Mouse (Mus musculus): ENCODE data around the gene Eef1akmt2.

Eef1akmt2 gene

DNA sequence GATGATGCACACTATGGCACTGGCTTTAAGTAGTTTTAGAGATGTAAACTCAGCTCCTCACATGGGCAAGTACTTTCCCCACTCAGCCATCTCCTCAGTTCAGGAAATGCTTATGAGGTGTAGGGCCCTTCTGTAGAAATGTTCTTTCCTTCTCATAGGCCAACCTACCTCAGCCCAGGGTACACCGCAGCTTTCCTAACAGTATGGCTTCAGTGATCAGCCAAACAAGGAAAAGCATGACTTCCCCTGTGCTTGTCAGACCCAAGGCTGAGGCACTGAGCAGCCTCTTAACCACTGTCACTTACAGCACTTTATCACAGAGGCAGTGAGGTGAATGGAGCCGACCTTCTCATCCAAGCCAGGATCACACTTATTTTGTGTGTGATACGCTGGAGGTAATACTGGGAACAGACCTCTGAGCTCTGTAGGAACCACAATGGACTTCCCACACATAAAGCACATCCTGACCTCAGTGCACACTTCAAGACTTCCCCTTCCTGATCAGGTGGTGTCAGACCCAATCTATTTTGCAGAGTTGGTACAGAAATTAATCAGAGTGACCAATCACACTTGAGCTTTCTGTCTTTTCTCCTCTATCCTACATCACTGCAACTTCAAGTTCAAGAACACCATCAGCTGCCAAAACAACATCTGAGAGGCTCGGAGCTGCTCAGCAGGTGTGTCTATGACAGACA lies 64.8 kb downstream of the Eef1akmt2 start:
- DNase-seq (ENCODE audit: low spot score in 2 of 2), result no peak

DNA sequence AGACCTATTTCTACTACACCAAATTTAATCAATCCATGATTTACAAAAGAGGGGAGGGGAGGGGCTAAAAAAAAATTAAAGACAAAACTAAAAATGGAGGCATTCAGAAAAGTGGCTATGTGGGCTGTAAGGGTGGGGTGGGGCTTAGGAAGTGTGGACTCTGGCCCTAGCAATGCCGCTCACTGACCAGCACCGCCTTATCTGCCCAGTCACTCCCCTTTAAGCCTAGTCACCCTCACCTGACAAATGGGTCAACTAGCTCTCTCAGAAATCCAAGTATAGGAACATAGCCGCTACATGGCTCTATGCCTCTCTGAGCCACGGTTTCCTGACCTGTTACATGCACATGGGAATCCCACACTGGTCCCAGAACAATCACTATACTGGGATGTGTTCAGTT lies 65.5 kb downstream of the Eef1akmt2 start:
- DNase-seq (ENCODE audit: low spot score in 2 of 2), result no peak

DNA sequence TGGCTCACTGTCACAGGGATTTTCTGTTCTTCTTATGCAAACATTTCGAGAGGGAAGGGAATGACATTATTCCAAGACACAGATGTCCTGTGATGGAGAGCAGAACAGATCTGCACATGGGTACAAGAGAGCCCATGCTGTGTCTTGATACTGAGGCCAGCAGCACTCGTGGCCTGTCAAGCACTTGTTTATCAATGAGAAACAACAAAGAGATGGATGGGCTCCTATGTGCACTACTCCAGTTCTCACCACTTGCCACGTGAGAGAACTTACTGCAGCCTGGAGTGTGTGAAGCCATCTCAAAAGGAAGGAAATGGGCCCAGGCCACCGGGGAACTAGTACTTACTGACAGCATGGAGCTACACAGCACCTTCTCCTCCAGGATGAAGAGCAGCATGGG lies 66.0 kb downstream of the Eef1akmt2 start:
- DNase-seq (ENCODE audit: low spot score in 2 of 2), result no peak

DNA sequence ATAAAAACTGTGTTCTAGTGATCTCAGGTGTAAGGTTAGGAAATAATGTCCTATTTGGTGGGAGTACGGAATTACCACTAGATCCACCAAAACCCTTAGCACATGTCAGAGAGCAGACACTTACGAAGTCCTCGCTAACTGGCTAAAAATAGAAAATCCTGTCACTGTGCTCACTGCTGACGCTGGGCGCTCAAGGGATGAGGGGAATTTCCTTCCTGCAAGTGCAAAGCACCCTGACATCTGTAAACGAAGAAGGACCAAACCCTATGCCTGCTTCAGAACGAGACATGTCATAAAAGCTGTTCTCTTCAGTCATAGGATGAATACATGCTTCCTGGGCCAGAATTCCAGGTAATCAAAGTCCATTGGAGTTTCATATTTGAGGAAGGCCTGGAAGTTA lies 66.5 kb downstream of the Eef1akmt2 start:
- no peak for DNase-seq (ENCODE audit: low spot score in 2 of 2)

DNA sequence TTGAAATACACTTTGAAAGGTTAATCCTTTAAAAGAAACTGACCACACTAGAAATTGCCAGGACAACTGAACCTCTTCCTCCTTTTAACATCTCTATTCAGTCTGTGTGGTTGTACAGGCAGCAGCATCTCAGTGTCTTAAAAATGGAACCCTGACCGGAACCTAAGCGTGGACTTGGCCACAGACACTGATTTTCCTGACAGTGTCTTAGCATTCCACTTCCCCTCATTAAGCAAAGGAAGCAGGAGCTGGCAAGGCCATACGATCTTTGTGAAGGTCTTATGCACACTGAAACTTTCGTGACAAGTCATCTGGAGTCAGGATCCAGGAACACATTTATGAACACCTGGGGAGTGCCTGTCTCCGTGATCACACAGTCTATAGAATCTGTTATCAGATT lies 68.4 kb downstream of the Eef1akmt2 start:
- DNase-seq (ENCODE audit: low spot score in 2 of 2), result no peak

DNA sequence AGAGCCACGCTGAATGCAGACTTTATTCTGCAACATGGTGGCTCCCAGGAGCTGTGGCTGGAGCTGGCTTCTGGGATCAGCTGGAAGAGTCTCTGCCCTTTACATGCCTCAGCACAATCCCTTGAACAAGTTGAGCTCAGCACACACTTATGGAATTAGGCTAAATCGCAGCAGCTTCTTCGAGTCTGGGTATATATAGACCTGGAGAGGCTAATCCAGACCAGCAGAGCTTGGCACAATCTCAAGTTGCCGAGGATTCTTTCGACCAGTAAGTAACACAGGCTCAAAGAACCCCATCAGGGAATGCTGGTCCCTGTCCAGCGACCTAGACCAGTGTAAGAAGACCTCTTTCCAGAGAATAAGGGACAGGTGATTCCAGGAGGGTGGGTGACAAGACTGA lies 70.6 kb downstream of the Eef1akmt2 start:
- DNase-seq (ENCODE audit: low spot score in 2 of 2), result no peak

DNA sequence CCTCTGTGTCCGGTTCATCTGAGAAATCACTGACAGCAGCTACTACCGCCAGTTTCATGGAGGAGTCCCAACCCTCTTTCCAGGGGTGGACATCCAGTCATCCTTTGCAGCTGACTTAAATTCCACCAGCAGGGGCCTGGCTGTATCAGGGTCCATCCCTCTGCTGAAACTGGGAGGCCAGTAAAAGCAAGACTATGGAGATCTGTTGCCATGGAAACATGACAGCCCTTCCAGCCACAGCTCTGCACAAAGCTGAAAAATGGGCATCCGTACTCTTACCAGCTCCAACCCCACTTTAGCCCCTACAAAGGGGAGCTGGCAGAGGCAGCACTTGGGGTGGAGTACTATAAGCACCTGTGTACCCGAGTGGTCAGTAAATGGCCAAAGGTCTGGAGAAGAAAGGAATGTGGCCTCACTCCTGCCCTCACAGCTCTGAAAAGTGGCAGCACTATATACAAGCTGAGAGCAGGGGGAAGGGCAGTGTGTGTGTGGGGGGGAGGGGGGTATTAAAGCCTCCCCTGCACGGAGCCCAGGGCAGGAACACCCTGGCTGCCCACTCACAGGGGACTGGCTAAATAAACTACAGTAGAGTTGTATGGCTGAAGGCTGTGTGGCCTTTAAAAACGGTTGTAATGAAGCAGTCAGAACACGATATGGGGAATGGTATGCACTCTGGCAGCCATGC lies 71.2 kb downstream of the Eef1akmt2 start:
- DNase-seq (ENCODE audit: low spot score in 2 of 2), result no peak

DNA sequence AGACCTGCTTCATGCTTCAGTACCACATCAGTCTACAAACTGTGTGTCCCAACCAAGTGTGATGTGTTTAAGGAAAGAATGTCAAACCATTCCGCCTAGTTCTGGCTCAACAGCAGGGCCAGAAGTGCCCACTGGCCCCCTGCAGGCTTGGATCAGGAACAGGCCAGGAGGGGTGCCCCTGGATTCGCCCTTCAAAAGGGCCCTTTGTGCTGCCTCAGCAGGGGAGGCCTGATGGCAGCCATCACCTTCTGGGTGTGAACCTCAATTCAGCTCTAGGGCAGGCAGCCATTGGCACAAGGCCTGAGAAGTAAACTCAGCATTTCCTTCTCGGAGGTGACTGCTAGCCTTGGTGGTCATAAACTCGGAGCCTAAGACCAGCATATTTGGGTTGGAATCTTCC lies 71.9 kb downstream of the Eef1akmt2 start:
- DNase-seq (ENCODE audit: low spot score in 2 of 2), result no peak

DNA sequence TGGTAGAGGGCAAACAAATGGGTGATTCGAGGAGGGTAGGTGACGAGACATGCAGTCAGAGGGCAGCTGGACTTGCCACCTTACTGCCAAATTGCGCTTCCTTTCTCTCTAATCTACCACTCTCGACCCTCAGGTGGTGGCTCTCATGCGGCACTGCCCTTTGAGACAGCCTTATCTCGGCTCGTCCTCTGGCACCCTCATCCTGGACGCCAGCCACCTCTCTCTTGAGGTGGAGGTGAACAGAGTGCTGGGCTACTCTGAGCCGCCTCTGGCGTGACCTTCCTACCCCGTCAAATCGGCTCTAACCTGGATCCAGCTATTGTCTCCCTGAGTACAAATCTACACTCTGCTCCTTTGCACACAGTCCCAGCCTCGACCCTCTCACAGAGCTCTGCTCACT lies 73.8 kb downstream of the Eef1akmt2 start:
- DNase-seq (ENCODE audit: low spot score in 2 of 2), result peak; percentile 57 to 75

DNA sequence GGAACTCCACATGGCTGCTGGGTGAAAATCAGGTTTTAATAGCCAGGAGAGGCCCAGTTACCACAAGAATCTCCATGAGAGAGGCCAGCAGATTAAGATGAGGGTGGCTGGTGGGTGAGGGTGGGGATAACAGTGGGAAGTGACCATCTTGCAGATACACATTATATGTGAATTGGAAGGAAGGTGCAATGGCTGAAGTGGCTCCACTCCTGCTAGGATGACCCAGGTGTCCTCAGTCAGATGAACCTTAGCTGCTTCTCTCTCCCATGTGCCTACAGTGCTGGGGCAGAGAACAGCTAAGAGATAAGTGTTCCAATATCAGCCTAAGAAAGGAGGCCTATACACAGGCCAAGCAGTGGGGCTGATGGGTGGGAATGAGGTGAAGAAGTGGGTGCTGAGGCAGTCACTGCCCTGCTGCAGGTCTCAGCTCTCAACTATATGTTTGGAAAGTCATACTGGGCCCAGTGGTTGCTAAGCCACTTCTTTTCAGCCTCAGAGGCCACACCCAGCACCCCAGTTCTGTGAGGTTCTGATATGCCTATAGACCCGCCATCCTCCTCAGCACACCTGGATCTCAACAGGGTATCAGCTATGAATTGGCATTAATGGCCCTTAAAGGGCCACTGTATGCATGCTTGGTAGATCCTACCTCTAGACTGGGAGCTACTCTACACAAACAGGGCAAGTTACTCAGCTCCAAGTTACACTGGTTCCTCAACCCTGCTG lies 74.6 kb downstream of the Eef1akmt2 start:
- DNase-seq (ENCODE audit: low spot score in 2 of 2), result peak; percentile 60 to 79

Data from spleen, postnatal 36 days (tissue).